Mouse (Mus musculus): ENCODE data around the gene Lhx6. TPM values are rescaled to one million over a fixed set of nuclear protein-coding genes. Genes with fewer than 3 reads are reported as not detected.
A peak's percentile ranks its signal among the peaks of the same experiment; 100 is the strongest.

Lhx6 gene
- polyA plus RNA-seq, 1 experiment from 2014 or later: 1.1 TPM

GRCm38 (mm10) chr2:36082802-36083580 lies 22.2 kb downstream of the Lhx6 start:
- H3K9me3 ChIP-seq (replicated peaks; ENCODE audit: control insufficient read depth, low read length): no peaks in the 10 kb centered on the region
- H3K4me2 ChIP-seq (ENCODE audit: low read depth, low read length): no peak overlapping the region
- H3K27me3 ChIP-seq (ENCODE audit: control insufficient read depth, insufficient read depth, low read length): peaks cover 8% of the 10 kb centered on the region
- ATAC-seq (ENCODE audit: insufficient read depth, low FRiP score): no peak
- no peaks in the 10 kb centered on the region for H3K36me3 ChIP-seq (ENCODE audit: control insufficient read depth, insufficient read depth, low read length)
- H3K27ac ChIP-seq (ENCODE audit: low read length): no peak overlapping the region
- no peak overlapping the region for H3K4me3 ChIP-seq (replicated peaks; ENCODE audit: low read length)
- no peaks in the 10 kb centered on the region for H3K4me1 ChIP-seq (ENCODE audit: control insufficient read depth, insufficient read depth, low read length)
- WGBS: 80% methylated on average over 9 of the region's 9 CpGs
- H3K9ac ChIP-seq (ENCODE audit: low read length): no peak overlapping the region

- no peaks in the 10 kb centered on the region for H3K36me3 ChIP-seq (ENCODE audit: control insufficient read depth, insufficient read depth, low read length)
- 12% methylated on average over 9 of the region's 9 CpGs for WGBS
- H3K27me3 ChIP-seq (ENCODE audit: control insufficient read depth, insufficient read depth, low read length): no peaks in the 10 kb centered on the region
- H3K9me3 ChIP-seq (replicated peaks; ENCODE audit: control insufficient read depth, low read length): no peaks in the 10 kb centered on the region
- no peak overlapping the region for H3K27ac ChIP-seq (ENCODE audit: low read length)
- H3K4me1 ChIP-seq (ENCODE audit: control insufficient read depth, insufficient read depth, low read length): peaks cover 7% of the 10 kb centered on the region
- H3K4me2 ChIP-seq (ENCODE audit: low read depth, low read length): no peak overlapping the region
- peak; percentile 62; the same call in 1 of the 2 replicates for ATAC-seq (ENCODE audit: insufficient read depth, low FRiP score)
- no peak overlapping the region for H3K4me3 ChIP-seq (replicated peaks; ENCODE audit: low read length)
- no peak overlapping the region for H3K9ac ChIP-seq (ENCODE audit: low read length)
Measured at GRCm38 (mm10) chr2:36081446-36081845, 23.8 kb downstream of the Lhx6 start.

DNA sequence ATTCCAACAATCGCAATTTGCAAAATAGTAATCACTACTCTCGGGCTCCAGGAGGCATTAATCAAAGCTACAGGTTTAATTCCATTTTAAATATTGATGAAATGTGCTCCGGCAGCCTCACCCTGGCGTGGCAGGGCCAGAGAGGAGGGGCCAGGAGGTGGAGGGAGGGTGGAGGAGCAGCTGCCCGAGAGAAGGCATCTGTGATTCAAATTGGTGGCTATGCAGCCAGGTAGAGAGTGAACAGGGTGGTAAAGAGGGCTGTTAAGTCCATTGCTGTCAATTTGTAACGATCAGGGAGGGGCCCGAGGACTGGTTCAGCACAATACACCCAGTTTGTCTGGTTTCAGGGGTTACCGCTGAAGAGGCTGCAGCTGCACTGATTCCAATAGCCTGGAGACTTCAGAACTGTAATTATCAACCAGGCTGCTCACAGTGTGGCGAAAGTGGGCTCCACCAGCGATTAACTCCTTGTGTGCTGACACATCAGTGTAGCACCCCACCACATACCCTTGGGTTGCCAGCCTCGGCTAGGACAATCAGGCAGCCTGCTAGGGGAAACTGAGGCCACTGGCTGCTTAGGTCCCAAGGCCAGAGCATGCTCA lies 27.9 kb downstream of the Lhx6 start:
- Histone ChIP-seq H3K36me3 (ENCODE audit: control insufficient read depth, insufficient read depth, low read length) (no peaks in the 10 kb centered on the region), H3K4me3 (replicated peaks; ENCODE audit: low read length) (no peak overlapping the region), H3K27ac (ENCODE audit: low read length) (no peak overlapping the region), H3K27me3 (ENCODE audit: control insufficient read depth, insufficient read depth, low read length) (no peaks in the 10 kb centered on the region), H3K9ac (ENCODE audit: low read length) (no peak overlapping the region), H3K4me1 (ENCODE audit: control insufficient read depth, insufficient read depth, low read length) (peaks cover 7% of the 10 kb centered on the region), H3K9me3 (replicated peaks; ENCODE audit: control insufficient read depth, low read length) (no peaks in the 10 kb centered on the region), H3K4me2 (ENCODE audit: low read depth, low read length) (0 out of 2 replicates have a peak overlapping the region, but pooled peaks have one; percentile 5)
- 13% methylated on average over 11 of the region's 11 CpGs for WGBS
- ATAC-seq (ENCODE audit: insufficient read depth, low FRiP score): no peak

DNA sequence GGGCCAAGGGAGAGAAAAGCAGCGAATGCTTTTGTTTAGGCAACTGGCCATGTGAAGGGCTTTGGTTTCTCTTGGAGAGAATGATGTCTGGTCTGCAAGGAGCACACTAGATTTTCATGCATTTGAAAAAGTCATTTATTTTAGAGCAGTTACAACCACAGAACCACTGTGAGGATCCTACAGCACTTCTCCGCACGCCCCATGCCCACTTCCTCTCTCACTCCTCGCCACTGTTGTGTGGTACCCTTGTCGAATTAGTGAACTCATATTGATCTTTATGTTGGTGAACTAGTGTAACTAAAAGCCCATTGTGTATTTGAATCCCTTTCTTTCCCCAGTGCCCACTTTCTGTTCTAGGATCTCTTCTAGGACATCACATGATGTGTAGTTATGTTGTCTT lies 30.0 kb downstream of the Lhx6 start:
- H3K9me3 ChIP-seq (replicated peaks; ENCODE audit: control insufficient read depth, low read length): no peaks in the 10 kb centered on the region
- H3K36me3 ChIP-seq (ENCODE audit: control insufficient read depth, insufficient read depth, low read length): no peaks in the 10 kb centered on the region
- no peak overlapping the region for H3K4me3 ChIP-seq (replicated peaks; ENCODE audit: low read length)
- ATAC-seq (ENCODE audit: insufficient read depth, low FRiP score): no peak
- H3K9ac ChIP-seq (ENCODE audit: low read length): no peak overlapping the region
- 85% methylated on average over 5 of the region's 5 CpGs for WGBS
- H3K27me3 ChIP-seq (ENCODE audit: control insufficient read depth, insufficient read depth, low read length): no peaks in the 10 kb centered on the region
- no peak overlapping the region for H3K4me2 ChIP-seq (ENCODE audit: low read depth, low read length)
- H3K4me1 ChIP-seq (ENCODE audit: control insufficient read depth, insufficient read depth, low read length): peaks cover 7% of the 10 kb centered on the region
- H3K27ac ChIP-seq (ENCODE audit: low read length): no peak overlapping the region

DNA sequence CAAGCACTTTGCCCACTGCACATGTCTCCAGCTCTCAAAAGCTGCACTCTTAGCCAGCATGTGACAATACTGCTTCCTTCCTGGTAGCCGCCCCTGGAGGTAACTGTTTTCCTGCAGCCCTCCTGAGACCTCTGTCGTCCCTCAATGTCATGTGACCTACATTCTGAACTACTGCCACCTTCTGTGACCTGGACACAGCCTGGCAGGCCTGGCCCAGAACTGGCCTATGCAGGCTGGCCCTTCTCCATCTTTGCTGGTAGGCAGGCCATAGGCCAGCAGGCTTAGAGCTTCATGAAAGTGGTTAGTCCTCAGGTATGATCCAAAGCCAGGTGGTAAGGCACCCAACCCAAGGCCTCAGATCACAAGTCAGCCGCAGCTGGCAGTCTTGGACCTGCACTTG lies 31.4 kb downstream of the Lhx6 start:
- Histone ChIP-seq H3K4me3 (replicated peaks; ENCODE audit: low read length) (no peak overlapping the region), H3K9ac (ENCODE audit: low read length) (no peak overlapping the region), H3K27ac (ENCODE audit: low read length) (no peak overlapping the region), H3K27me3 (ENCODE audit: control insufficient read depth, insufficient read depth, low read length) (no peaks in the 10 kb centered on the region), H3K4me1 (ENCODE audit: control insufficient read depth, insufficient read depth, low read length) (peaks cover 7% of the 10 kb centered on the region), H3K4me2 (ENCODE audit: low read depth, low read length) (no peak overlapping the region), H3K36me3 (ENCODE audit: control insufficient read depth, insufficient read depth, low read length) (no peaks in the 10 kb centered on the region), H3K9me3 (replicated peaks; ENCODE audit: control insufficient read depth, low read length) (no peaks in the 10 kb centered on the region)
- WGBS: 66% methylated on average over 3 of the region's 3 CpGs
- no peak for ATAC-seq (ENCODE audit: insufficient read depth, low FRiP score)

GRCm38 (mm10) chr2:36071660-36072305 lies 33.4 kb downstream of the Lhx6 start:
- no peak for ATAC-seq (ENCODE audit: insufficient read depth, low FRiP score)
- 68% methylated on average over 8 of the region's 8 CpGs for whole genome bisulfite sequencing
- Histone ChIP-seq H3K27me3 (ENCODE audit: control insufficient read depth, insufficient read depth, low read length) (no peaks in the 10 kb centered on the region), H3K4me2 (ENCODE audit: low read depth, low read length) (no peak overlapping the region), H3K27ac (ENCODE audit: low read length) (no peak overlapping the region), H3K4me3 (replicated peaks; ENCODE audit: low read length) (no peak overlapping the region), H3K36me3 (ENCODE audit: control insufficient read depth, insufficient read depth, low read length) (no peaks in the 10 kb centered on the region), H3K9ac (ENCODE audit: low read length) (no peak overlapping the region), H3K4me1 (ENCODE audit: control insufficient read depth, insufficient read depth, low read length) (no peaks in the 10 kb centered on the region), H3K9me3 (replicated peaks; ENCODE audit: control insufficient read depth, low read length) (no peaks in the 10 kb centered on the region)

DNA sequence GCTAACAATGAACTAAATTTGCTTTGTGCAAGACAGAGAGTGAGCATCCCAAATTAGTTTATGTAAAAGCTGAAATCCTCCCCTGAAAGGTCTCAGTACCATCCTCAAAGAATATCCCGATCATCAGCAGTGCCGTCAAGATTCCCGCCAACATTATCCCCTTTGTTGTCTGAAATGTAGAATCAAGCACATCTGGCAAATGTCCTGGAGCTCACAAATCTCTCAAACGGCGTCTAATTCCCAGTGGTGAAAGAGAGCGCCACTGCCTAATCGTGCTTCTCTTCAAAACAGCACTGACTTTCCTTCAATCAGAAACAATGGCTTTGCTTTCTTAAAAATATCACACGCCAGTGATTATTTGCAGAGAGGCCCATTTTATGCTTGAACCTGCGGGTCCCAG lies 38.1 kb downstream of the Lhx6 start:
- Histone ChIP-seq H3K9me3 (replicated peaks; ENCODE audit: control insufficient read depth, low read length) (no peaks in the 10 kb centered on the region), H3K27me3 (ENCODE audit: control insufficient read depth, insufficient read depth, low read length) (no peaks in the 10 kb centered on the region), H3K9ac (ENCODE audit: low read length) (no peak overlapping the region), H3K4me3 (replicated peaks; ENCODE audit: low read length) (no peak overlapping the region), H3K36me3 (ENCODE audit: control insufficient read depth, insufficient read depth, low read length) (no peaks in the 10 kb centered on the region), H3K4me1 (ENCODE audit: control insufficient read depth, insufficient read depth, low read length) (no peaks in the 10 kb centered on the region), H3K4me2 (ENCODE audit: low read depth, low read length) (no peak overlapping the region), H3K27ac (ENCODE audit: low read length) (no peak overlapping the region)
- WGBS: 52% methylated on average over 9 of the region's 9 CpGs
- ATAC-seq (ENCODE audit: insufficient read depth, low FRiP score): no peak

DNA sequence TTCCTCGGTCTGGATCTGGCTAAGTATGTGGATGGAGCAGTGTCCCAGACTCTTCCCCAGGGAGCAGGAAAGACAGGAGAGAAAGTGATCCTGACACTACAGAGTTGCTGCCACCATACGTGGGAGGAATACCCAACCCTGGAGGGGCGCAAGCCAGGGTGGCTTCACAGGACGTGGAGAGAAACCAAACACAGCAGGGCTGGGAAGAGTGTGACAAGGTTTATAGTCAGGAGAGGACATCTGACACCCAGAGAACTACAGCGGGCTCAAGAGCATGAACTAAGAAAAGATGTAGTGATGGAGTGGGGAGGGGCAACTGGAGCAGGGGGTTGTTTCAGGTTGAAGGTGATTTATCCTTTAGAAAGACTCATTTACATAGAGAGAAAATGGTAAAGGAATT lies 43.8 kb downstream of the Lhx6 start:
- H3K27me3 ChIP-seq (ENCODE audit: control insufficient read depth, insufficient read depth, low read length): 0 out of 2 replicates have a peak, but pooled peaks cover 2% of the 10 kb centered on the region
- H3K4me1 ChIP-seq (ENCODE audit: control insufficient read depth, insufficient read depth, low read length): no peaks in the 10 kb centered on the region
- no peaks in the 10 kb centered on the region for H3K36me3 ChIP-seq (ENCODE audit: control insufficient read depth, insufficient read depth, low read length)
- no peak overlapping the region for H3K4me2 ChIP-seq (ENCODE audit: low read depth, low read length)
- 59% methylated on average over 5 of the region's 5 CpGs for WGBS
- no peak for ATAC-seq (ENCODE audit: insufficient read depth, low FRiP score)
- no peak overlapping the region for H3K9ac ChIP-seq (ENCODE audit: low read length)
- no peak overlapping the region for H3K4me3 ChIP-seq (replicated peaks; ENCODE audit: low read length)
- no peak overlapping the region for H3K27ac ChIP-seq (ENCODE audit: low read length)
- no peaks in the 10 kb centered on the region for H3K9me3 ChIP-seq (replicated peaks; ENCODE audit: control insufficient read depth, low read length)

GRCm38 (mm10) chr2:36056248-36056647 lies 49.0 kb downstream of the Lhx6 start:
- Histone ChIP-seq H3K4me3 (replicated peaks; ENCODE audit: low read length) (no peak overlapping the region), H3K36me3 (ENCODE audit: control insufficient read depth, insufficient read depth, low read length) (no peaks in the 10 kb centered on the region), H3K4me2 (ENCODE audit: low read depth, low read length) (no peak overlapping the region), H3K27ac (ENCODE audit: low read length) (no peak overlapping the region), H3K9me3 (replicated peaks; ENCODE audit: control insufficient read depth, low read length) (no peaks in the 10 kb centered on the region), H3K9ac (ENCODE audit: low read length) (no peak overlapping the region), H3K4me1 (ENCODE audit: control insufficient read depth, insufficient read depth, low read length) (no peaks in the 10 kb centered on the region), H3K27me3 (ENCODE audit: control insufficient read depth, insufficient read depth, low read length) (0 out of 2 replicates have a peak, but pooled peaks cover 2% of the 10 kb centered on the region)
- no peak for ATAC-seq (ENCODE audit: insufficient read depth, low FRiP score)
- 44% methylated on average over 3 of the region's 3 CpGs for WGBS
